Mouse (Mus musculus) spleen, adult 2 months (tissue): ENCODE measurements around the gene Tnks2. TPM values are rescaled to one million over a fixed set of nuclear protein-coding genes. Genes with fewer than 3 reads are reported as not detected.

ENCODE experiments used
- DNase-seq, 2 experiments: peaks; one replicate each; pipeline versions ENCODE4 v3.0.0 to v3.0.0-alpha.2; 2012 to 2021; ENCODE audit warnings: low spot score in 2 of 2, low read depth in 1 of 2
- H3K27ac ChIP-seq: fragments of 200-500 bp; 2 replicates; pipeline ENCODE4 v1.5.1; 2012; ENCODE audit warnings: low read length, inconsistent platforms; ENCODE audit not compliant: insufficient read depth
- H3K27me3 ChIP-seq: fragments of 200-500 bp; 2 replicates; pipeline ENCODE4 v1.6.1; 2012; ENCODE audit warnings: mild to moderate bottlenecking, moderate library complexity, low read length, inconsistent platforms; ENCODE audit not compliant: control insufficient read depth, insufficient read depth
- H3K36me3 ChIP-seq: fragments of 200-500 bp; 2 replicates; pipeline ENCODE4 v1.6.1; 2012; ENCODE audit warnings: mild to moderate bottlenecking, low read length, inconsistent platforms; ENCODE audit not compliant: control insufficient read depth, insufficient read depth
- H3K4me1 ChIP-seq: fragments of 200-500 bp; 2 replicates; pipeline ENCODE4 v1.6.1; 2011; ENCODE audit warnings: inconsistent platforms; ENCODE audit not compliant: control insufficient read depth, insufficient read depth, insufficient read length
- H3K4me3 ChIP-seq: fragments of 200-500 bp; 2 replicates; pipeline ENCODE4 v1.5.1; 2011; ENCODE audit warnings: mild to moderate bottlenecking, inconsistent platforms; ENCODE audit not compliant: insufficient read depth, insufficient read length; ENCODE audit errors: extremely low read depth
- CTCF ChIP-seq: fragments of 200-500 bp; IDR thresholded peaks from 2 replicates; pipeline ENCODE4 v1.5.1; 2011; ENCODE audit warnings: mild to moderate bottlenecking, inconsistent platforms; ENCODE audit not compliant: insufficient read depth, insufficient read length, insufficient replicate concordance; ENCODE audit errors: extremely low read depth
- POLR2A ChIP-seq: fragments of 200-500 bp; IDR thresholded peaks from 2 replicates; pipeline ENCODE4 v1.6.1; 2011; ENCODE audit warnings: low read depth, low read length, inconsistent platforms
- WGBS: fragments of 180-500 bp; shearing (Covaris S2); methylation state at CpG from one replicate; pipeline ENCODE4 v1.1.7; 2018; 5-methylcytosine and 5-hydroxymethylcytosine counted together
- polyA plus RNA-seq: library from polyadenylated mRNA; depleted of rRNA; stranded (reverse); fragments of >200 nt; gene quantifications from 2 replicates; pipeline ENCODE4 v1.2.3, GENCODE M21; 2012

The Tnks2 gene
- polyA plus RNA-seq, 1 experiment: 14.2 TPM

DNA sequence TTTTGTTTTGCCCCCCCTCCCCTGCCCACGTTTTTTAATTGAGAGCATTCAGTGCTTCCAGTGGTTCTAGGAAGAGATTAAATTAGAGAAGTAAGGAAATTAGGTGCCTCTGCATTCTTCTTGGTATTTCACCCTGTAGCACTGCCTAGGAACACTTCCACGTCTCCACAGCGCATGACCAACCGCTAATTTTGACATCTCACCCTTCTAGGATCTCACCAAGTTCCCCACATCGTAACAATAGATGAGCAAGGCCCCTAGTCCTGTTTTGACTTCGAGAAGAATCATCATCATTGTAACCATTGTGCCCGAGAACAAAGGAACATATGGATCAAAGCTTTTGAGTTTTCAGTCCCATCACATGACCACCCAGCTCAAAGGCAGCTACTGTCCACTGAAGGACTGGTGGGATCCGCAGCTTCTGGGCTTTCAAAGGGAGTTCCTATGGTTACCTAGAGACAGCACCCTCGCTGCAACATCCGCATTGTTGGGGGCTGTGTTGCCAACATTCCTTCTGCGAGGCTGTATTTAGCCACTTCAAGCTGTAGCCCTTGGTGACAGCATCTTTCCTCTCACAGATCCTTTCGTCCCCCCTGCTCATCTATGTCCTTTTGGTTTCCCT, 76.5 kb downstream of the Tnks2 start:
- H3K27me3 ChIP-seq: no peaks in the 10 kb centered on the region
- no peak for TF ChIP-seq POLR2A
- TF ChIP-seq CTCF: no peak
- 46% methylated on average over 12 of the region's 12 CpGs for WGBS
- H3K4me3 ChIP-seq: no peak overlapping the region
- no peak for DNase-seq
- H3K27ac ChIP-seq: no peak overlapping the region
- no peaks in the 10 kb centered on the region for H3K36me3 ChIP-seq
- H3K4me1 ChIP-seq: no peaks in the 10 kb centered on the region

DNA sequence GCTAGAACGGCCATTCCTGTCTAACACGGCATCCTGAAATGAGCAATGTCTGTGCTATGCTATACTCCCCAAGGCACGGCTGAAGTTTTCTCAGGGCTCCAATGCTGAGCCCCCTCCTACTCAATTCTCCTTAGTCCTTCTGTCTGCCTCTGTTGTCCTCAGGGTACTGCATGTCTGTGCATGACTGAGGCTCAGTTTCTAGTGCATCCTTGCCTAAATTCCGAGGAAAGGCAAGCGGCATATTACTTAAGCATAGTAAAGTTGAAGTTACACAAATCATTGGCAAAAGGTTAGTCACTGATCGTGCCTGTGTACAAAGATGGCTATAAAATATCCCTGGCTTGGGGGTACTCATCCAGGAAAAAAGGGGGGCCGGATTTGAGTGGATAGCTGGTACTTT, 79.0 kb downstream of the Tnks2 start:
- TF ChIP-seq CTCF: no peak
- TF ChIP-seq POLR2A: no peak
- DNase-seq: no peak
- H3K27ac ChIP-seq: no peak overlapping the region
- H3K4me1 ChIP-seq: no peaks in the 10 kb centered on the region
- H3K4me3 ChIP-seq: no peak overlapping the region
- peaks cover under 1% of the 10 kb centered on the region; the same call in 1 of the 2 replicates for H3K27me3 ChIP-seq
- H3K36me3 ChIP-seq: no peaks in the 10 kb centered on the region
- WGBS: 87% methylated on average over 7 of the region's 7 CpGs

DNA sequence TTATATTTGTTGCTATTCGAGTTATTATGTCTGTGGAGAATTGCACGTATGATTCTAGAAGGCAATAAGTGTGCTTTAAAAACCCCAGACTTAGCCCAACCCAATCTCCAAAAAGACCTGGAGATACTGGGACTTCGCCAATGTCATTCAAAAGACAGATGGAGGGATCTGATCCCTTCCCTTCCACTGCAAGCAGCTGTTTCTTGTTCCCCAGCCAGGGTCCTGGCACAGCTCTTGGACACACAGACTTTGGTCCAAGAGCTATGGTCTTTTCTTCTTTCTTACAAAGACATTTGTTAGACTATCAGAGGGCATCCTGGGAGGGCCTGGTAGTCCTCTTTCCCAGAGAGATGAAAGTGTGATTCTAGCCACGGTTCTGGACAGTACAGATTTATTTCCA, 82.2 kb downstream of the Tnks2 start:
- Histone ChIP-seq H3K27me3 (peaks cover 6% of the 10 kb centered on the region), H3K4me3 (no peak overlapping the region), H3K27ac (no peak overlapping the region), H3K4me1 (peaks cover 4% of the 10 kb centered on the region), H3K36me3 (no peaks in the 10 kb centered on the region)
- TF ChIP-seq POLR2A: no peak
- TF ChIP-seq CTCF: no peak
- no peak for DNase-seq
- WGBS: 79% methylated on average over 4 of the region's 4 CpGs

DNA sequence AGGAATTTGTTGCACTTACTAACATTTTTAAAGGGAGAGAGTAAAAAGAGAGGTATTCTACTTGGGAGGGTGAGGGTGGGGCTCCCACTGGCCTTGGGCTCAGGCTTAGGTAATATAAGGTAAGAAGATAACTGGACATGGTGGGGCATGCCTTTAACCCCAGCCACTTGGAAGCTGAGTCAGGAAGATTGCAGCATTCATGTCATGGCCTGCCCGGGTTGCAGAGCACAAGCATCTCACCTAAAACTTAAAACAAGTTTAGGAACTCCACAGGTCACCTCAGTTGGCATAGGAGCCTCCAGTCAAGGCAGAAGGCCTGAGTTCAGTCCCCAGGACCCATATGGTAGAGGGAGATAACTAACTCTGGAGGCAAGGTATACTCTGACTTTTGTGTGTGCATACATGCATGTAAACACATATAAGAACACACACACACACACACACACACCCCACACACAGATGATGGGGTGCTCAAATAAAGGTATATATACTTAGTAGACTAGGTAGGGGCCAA, 82.9 kb downstream of the Tnks2 start:
- Histone ChIP-seq H3K27ac (no peak overlapping the region), H3K4me3 (no peak overlapping the region), H3K27me3 (peaks cover 6% of the 10 kb centered on the region), H3K36me3 (no peaks in the 10 kb centered on the region), H3K4me1 (peaks cover 4% of the 10 kb centered on the region)
- no peak for DNase-seq
- TF ChIP-seq POLR2A: no peak
- WGBS: 87% methylated on average over 1 of the region's 1 CpGs

DNA sequence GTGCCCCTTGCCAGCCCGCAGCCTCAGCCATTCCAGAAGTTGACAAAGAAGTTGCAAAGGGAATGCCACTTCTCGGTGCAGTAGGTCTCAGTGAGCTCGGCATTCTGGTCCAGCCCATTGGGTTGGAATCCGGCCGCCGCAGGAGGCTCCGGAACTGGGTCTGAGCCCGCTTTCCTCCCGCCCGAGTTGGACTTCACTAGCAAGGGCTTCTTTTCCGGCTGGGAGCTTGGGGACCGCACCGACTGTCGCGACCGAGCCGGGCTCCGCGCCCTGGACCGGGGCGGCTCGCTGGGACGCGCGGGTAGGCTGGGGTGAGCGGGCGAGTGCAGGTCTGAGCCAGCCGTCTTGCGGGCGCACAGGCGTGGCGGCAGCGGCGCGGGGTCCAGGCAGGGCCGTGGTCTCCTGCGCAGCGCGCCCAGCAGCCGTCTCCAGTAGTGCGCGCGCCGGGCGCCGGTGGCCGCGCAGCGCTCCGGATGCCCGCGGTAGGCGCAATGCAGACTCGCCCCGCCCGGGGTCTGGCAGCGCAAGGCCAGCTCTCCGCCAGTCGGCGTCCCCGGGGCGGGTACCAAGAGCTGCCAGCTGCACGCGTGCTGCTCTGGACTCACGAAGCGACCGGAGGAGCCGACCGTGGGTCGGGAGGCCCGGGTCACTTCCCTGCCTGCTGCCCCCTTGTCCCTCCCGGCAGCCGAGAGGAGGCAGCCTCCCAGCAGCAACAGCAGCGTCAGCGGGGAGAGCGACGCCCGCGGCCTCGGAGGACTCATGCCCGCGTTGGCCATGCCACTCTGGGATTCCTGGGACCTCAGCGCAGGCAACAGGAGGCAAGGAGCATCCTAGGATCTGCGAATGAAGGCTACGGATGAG, 84.6 kb downstream of the Tnks2 start:
- H3K27me3 ChIP-seq: peaks cover 6% of the 10 kb centered on the region
- DNase-seq: peak; percentile 37 to 45
- H3K36me3 ChIP-seq: no peaks in the 10 kb centered on the region
- 0 out of 2 replicates have a peak overlapping the region, but pooled peaks have one; percentile 9 for H3K27ac ChIP-seq
- peak overlapping the region; percentile 83 for H3K4me3 ChIP-seq
- TF ChIP-seq POLR2A (no peak; the same call in 1 of the 2 replicates), CTCF (peak; percentile 13; the same call in 1 of the 2 replicates)
- WGBS: 2% methylated on average over 82 of the region's 85 CpGs
- H3K4me1 ChIP-seq: peaks cover 4% of the 10 kb centered on the region

DNA sequence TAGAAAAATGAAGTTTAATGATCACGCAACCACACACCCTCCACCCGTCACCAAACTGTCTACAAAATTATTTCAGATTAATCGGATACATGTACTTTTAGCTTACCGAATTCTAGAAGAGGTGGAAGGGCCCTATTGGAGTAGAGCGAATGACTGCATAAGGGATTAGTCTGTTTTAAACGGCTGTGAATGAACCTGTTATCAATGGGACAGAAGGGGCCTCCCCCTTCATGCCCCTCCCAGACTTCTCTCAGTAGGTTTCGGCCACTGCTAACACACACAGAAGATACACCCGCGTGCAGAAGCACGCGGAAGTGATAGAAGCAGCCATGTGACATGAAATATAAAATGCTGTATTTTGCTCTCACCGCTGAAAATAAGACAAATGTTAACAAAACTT, 85.4 kb downstream of the Tnks2 start, which contains the start of gene Fgfbp3:
Fgfbp3 (minus strand) TSS at position 150 of the 400 bp plus-strand sequence.
- H3K36me3 ChIP-seq: no peaks in the 10 kb centered on the region
- TF ChIP-seq CTCF (no peak), POLR2A (no peak)
- peak within 1 kb of the TSS; percentile 83 for H3K4me3 ChIP-seq
- WGBS: 12% methylated on average over 12 of the region's 12 CpGs
- H3K27ac ChIP-seq: 0 out of 2 replicates have a peak within 1 kb of the TSS, but pooled peaks have one; percentile 9
- peak in 1 of 2 experiments; percentile 33 for DNase-seq
- peaks cover 6% of the 10 kb centered on the region for H3K27me3 ChIP-seq
- peaks cover 4% of the 10 kb centered on the region for H3K4me1 ChIP-seq
